Mouse (Mus musculus) activated CD4-positive, CD25-positive, alpha-beta regulatory T cell (primary cell): ENCODE data around the gene Gm2042. TPM values are rescaled to one million over a fixed set of nuclear protein-coding genes. Genes with fewer than 3 reads are reported as not detected.

ENCODE experiments used
- polyA plus RNA-seq, 2 experiments: library from polyadenylated mRNA; unstranded; fragments of 100-300 nt; shearing (Covaris generic); gene quantifications; one replicate each; pipeline ENCODE4 v1.2.1; 2017

The Gm2042 gene
- not detected for polyA plus RNA-seq

DNA sequence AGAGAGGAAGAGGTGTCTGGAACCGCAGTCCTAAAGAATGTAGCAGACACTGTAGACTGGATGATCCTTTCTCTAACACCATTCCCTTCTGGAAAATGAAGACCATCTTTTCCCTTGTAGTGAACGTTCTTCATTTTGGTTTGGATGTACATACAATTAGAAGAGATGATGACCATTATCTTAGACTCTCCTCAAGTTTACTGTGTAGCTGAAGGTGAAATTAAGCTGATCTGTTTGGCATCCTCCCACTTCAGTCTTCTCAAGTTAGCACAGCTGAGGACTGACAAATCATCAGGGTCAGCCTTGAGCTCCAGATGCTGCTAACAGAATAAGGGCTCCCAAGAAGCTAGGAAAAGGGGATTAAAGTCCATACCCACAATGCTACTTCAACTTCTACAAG lies at the start of gene Gm2042:
Gene Gm2042, plus strand, starts transcription at position 301 of the 400 bp plus-strand sequence.

DNA sequence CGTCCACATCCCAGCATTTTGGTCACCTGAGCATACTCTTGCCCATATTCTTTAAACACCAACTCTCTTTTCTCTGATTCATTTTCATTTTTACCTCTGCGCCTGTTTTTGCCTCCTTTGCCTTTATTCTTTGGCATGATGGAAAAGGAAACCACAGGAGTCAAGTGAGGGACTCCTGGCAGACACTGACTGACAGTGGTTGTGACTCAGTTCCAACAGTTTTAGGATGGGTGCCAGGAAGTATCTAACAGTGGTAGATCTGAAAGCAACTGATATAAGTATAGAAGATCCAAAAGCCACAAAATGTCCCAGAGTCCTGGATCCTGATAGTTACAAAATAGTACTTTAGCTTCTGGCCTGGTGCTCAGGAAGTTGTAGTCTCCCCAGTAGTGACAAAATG lies 34.2 kb upstream of the Gm2042 start, which contains the start of gene Gm2035:
Gene Gm2035, minus strand, starts transcription at position 137 of the 400 bp plus-strand sequence.

Other genes with a start within 250 kb of the Gm2042 start
- gene Gm21319, start 178.3 kb upstream of the Gm2042 start, polyA plus RNA-seq: under 1 TPM in 1 of 2 experiments, not detected in 1; 0.10 TPM
- gene Gm21936, start 158.6 kb upstream of the Gm2042 start, polyA plus RNA-seq: under 1 TPM in 1 of 2 experiments, not detected in 1; 0.48 TPM
- gene BB287469, start 137.5 kb upstream of the Gm2042 start, polyA plus RNA-seq: not detected
- not detected for gene Gm2001, start 111.7 kb upstream of the Gm2042 start, polyA plus RNA-seq
- not detected for gene Gm2016, start 80.0 kb upstream of the Gm2042 start, polyA plus RNA-seq
- not detected for gene Gm2022, start 58.7 kb upstream of the Gm2042 start, polyA plus RNA-seq
- not detected for gene Gm2035, start 34.2 kb upstream of the Gm2042 start, polyA plus RNA-seq
- not detected for gene Gm2075, start 57.8 kb downstream of the Gm2042 start, polyA plus RNA-seq
- not detected for gene Gm6803, start 64.7 kb downstream of the Gm2042 start, polyA plus RNA-seq
- gene Gm2056, start 72.9 kb downstream of the Gm2042 start, polyA plus RNA-seq: not detected
- not detected for gene Gm16368, start 129.6 kb downstream of the Gm2042 start, polyA plus RNA-seq
- gene Gm10436, start 228.0 kb downstream of the Gm2042 start, polyA plus RNA-seq: under 1 TPM in 1 of 2 experiments, not detected in 1; 0.60 TPM